16 mouse cellular contexts compared by ENCODE assay signal in the genomic region with DNA sequence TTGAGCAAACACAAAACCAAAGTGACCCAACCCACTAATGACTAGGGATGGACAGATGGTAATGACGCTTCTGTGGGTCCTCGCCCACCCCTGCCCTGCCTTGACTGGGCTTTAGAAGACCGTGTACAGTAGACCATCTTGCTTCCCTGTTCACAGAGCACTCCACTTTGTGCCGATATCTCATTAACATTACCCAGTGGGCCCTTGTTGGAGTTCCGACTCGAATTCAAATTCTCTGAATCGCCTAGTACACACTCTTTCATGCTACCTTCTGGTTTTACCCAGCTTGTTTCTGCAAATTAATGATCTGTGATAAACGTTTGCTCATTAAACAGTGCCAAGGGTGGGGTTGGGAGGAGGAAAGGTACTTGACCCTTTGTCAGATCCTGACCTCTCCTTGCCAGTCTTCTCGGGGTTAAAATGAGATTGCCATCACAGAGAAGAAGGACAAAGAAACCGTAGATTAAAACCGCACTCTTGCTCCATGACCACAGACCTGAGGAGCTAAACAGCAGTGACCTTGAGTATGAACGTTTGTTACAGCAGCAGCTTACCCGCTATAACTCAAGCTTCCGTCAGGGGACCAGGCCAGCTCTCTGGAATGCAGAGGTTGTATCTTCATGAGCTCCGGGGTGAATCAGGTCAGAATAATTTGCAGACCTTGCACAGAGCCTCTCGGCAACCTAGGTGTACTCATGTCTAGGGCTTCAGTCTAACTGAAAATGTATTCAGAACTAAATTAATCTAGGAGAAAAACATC.
DNase-seq lines count a peak whose midpoint lies in the region; ATAC-seq lines count a peak whose summit lies in the region.
"Had no signal": no experiment of that assay in that cellular context is flagged by ENCODE, and none has a peak within 500 bp of the region (broad histone marks: within the 10 kb centered on the region; RNA-seq: fewer than 3 reads in every experiment).

No protein-coding gene starts in this region.

- peaks cover 10% of the 10 kb centered on the region for H3K4me1 ChIP-seq in embryonic facial prominence, embryonic 10.5 days
- peaks cover 30% of the 10 kb centered on the region for H3K4me1 ChIP-seq in forebrain, embryonic 15.5 days
- peaks cover 14% of the 10 kb centered on the region for H3K4me1 ChIP-seq in neural tube, embryonic 12.5 days
- H3K4me1 ChIP-seq: heart, embryonic 13.5 days had no signal

- no peaks in the 10 kb centered on the region for H3K9me3 ChIP-seq in embryonic facial prominence, embryonic 10.5 days
- no peaks in the 10 kb centered on the region for H3K9me3 ChIP-seq in forebrain, embryonic 15.5 days
- H3K9me3 ChIP-seq in neural tube, embryonic 12.5 days = no peaks in the 10 kb centered on the region
- H3K9me3 ChIP-seq: heart, embryonic 13.5 days had no signal

- H3K27me3 ChIP-seq in embryonic facial prominence, embryonic 10.5 days (replicated peaks; ENCODE audit: low read depth, poor library complexity, severe bottlenecking) = no peaks in the 10 kb centered on the region
- no peaks in the 10 kb centered on the region for H3K27me3 ChIP-seq in forebrain, embryonic 15.5 days
- H3K27me3 ChIP-seq in neural tube, embryonic 12.5 days (replicated peaks) = no peaks in the 10 kb centered on the region
- H3K27me3 ChIP-seq: CH12.LX; heart, embryonic 13.5 days had no signal

- DNase-seq in embryonic facial prominence, embryonic 10.5 days (ENCODE audit: low spot score) = no peak
- peak; percentile 52 for DNase-seq in mesoderm, embryonic 11.5 days (ENCODE audit: low read depth, low spot score)
- DNase-seq in lung, postnatal 36 days = no peak
- no peak for DNase-seq in right cerebral cortex, postnatal 36 days (ENCODE audit: low spot score in 2 of 2)
- no peak for DNase-seq in MN1 (ENCODE audit: low spot score)
- no peak for DNase-seq in gastrocnemius, postnatal 14 days
- DNase-seq: adrenal gland, adult 8-10 months; gastrocnemius, postnatal 10 days; kidney, postnatal 10 days; liver; thymus, adult 2 months had no signal

- peak; percentile 65 for ATAC-seq in forebrain, embryonic 15.5 days (replicated peaks)
- ATAC-seq in neural tube, embryonic 12.5 days (ENCODE audit: low FRiP score, low read depth) = peak; percentile 64
- ATAC-seq: Patski had no signal

- 75% methylated on average over 16 of the region's 16 CpGs for WGBS in embryonic facial prominence, embryonic 10.5 days
- 35% methylated on average over 16 of the region's 16 CpGs for WGBS in forebrain, embryonic 15.5 days
- WGBS in neural tube, embryonic 12.5 days = 33% methylated on average over 16 of the region's 16 CpGs

- H3K9ac ChIP-seq in forebrain, embryonic 15.5 days (replicated peaks) = 0 out of 2 replicates have a peak overlapping the region, but pooled peaks have one; percentile 26
- H3K9ac ChIP-seq in neural tube, embryonic 12.5 days = no peak overlapping the region
- H3K9ac ChIP-seq: heart, embryonic 13.5 days had no signal

- H3K4me3 ChIP-seq in embryonic facial prominence, embryonic 10.5 days = no peak overlapping the region
- H3K4me3 ChIP-seq in forebrain, embryonic 15.5 days = no peak overlapping the region
- H3K4me3 ChIP-seq in neural tube, embryonic 12.5 days = no peak overlapping the region
- H3K4me3 ChIP-seq: heart, embryonic 13.5 days had no signal

- H3K36me3 ChIP-seq in embryonic facial prominence, embryonic 10.5 days (replicated peaks) = no peaks in the 10 kb centered on the region
- H3K36me3 ChIP-seq in forebrain, embryonic 15.5 days = no peaks in the 10 kb centered on the region
- no peaks in the 10 kb centered on the region for H3K36me3 ChIP-seq in neural tube, embryonic 12.5 days
- H3K36me3 ChIP-seq: heart, embryonic 13.5 days had no signal

- H3K27ac ChIP-seq in embryonic facial prominence, embryonic 10.5 days (replicated peaks) = 0 out of 2 replicates have a peak overlapping the region, but pooled peaks have one; percentile 7
- H3K27ac ChIP-seq in forebrain, embryonic 15.5 days (replicated peaks) = peak overlapping the region; percentile 96
- peak overlapping the region; percentile 72 for H3K27ac ChIP-seq in neural tube, embryonic 12.5 days
- H3K27ac ChIP-seq: heart, embryonic 13.5 days had no signal

- intact Hi-C loops in gastrocnemius, postnatal 14 days (cut with DNase I; ENCODE audit: low total_unique reads) = no loop called here

- H3K4me2 ChIP-seq in forebrain, embryonic 15.5 days (replicated peaks) = peak overlapping the region; percentile 24
- H3K4me2 ChIP-seq in neural tube, embryonic 12.5 days (replicated peaks) = peak overlapping the region; percentile 44; the same call in 1 of the 2 replicates
- H3K4me2 ChIP-seq: heart, embryonic 13.5 days had no signal

Comparison
In these comparisons a context has a peak if more than half of its experiments do, and no peak if none do; other contexts are left out.
1. H3K27ac ChIP-seq: peak in every context shown above with its lines; median percentile 96 in forebrain, embryonic 15.5 days; 72 in neural tube, embryonic 12.5 days; 7 in embryonic facial prominence, embryonic 10.5 days.